Mouse (Mus musculus) embryonic fibroblast, embryonic 13.5 days (primary cell): ENCODE measurements around the gene Nmbr.

Experiments used
- CTCF ChIP-seq: IDR thresholded peaks from 2 replicates; pipeline ENCODE4 v1.5.1; 2011; ENCODE audit warnings: mild to moderate bottlenecking, control low read depth, low read length, moderate library complexity, borderline replicate concordance; ENCODE audit not compliant: insufficient read depth
- POLR2A ChIP-seq: IDR thresholded peaks from 2 replicates; pipeline ENCODE4 v1.6.1; 2011; ENCODE audit warnings: low read depth, mild to moderate bottlenecking, control low read depth, low read length, moderate library complexity

- TF ChIP-seq CTCF (peak; percentile 47; the same call in 1 of the 2 replicates), POLR2A (peak; percentile 59; the same call in 1 of the 2 replicates)
These were observed at the start of gene Nmbr, which contains the start of gene Vta1 for GRCm38 (mm10) chr10:14705072-14706066.
